Mouse (Mus musculus) right cerebral cortex, postnatal 25 days (tissue): Measurements from ENCODE around the gene Olfr1012.
"Not testable (repeated sequence)": the region's sequence is repeated elsewhere in the genome, so short reads cannot be mapped to it uniquely, and the experiment has no call there.

ENCODE experiments used
- DNase-seq: peaks from one replicate; pipeline ENCODE4 v3.0.0; 2022

Olfr1012 gene

GRCm38 (mm10) chr2:85762666-85763065 lies at the start of gene Olfr1012:
TSS of gene Olfr1012 (minus strand) at chr2:85762766.
- no peak for DNase-seq

- DNase-seq: no peak
Observed at GRCm38 (mm10) chr2:85804501-85804900, 41.9 kb upstream of the Olfr1012 start.

- DNase-seq: no peak
Observed at GRCm38 (mm10) chr2:85802444-85802843, 39.9 kb upstream of the Olfr1012 start, which contains the start of gene Olfr1016. TSS of gene Olfr1016 (minus strand) at chr2:85802544.

- no peak for DNase-seq
Observed at GRCm38 (mm10) chr2:85792331-85792730, 29.8 kb upstream of the Olfr1012 start.

GRCm38 (mm10) chr2:85781717-85782116 lies 19.2 kb upstream of the Olfr1012 start, which contains the start of gene Olfr1015:
TSS of gene Olfr1015 (plus strand) at chr2:85782017.
- DNase-seq: no peak

GRCm38 (mm10) chr2:85772413-85772812 lies 9.8 kb upstream of the Olfr1012 start, which contains the start of gene Olfr1014:
TSS of gene Olfr1014 (plus strand) at chr2:85772713.
- DNase-seq: no peak

GRCm38 (mm10) chr2:85766798-85767197 lies 4.2 kb upstream of the Olfr1012 start, which contains the start of gene Olfr1013:
TSS of gene Olfr1013 (plus strand) at chr2:85767098.
- no peak for DNase-seq

- no peak for DNase-seq
Observed at GRCm38 (mm10) chr2:85753822-85754221, 8.7 kb downstream of the Olfr1012 start.

- DNase-seq: peak; percentile 6
Observed at GRCm38 (mm10) chr2:85725793-85726192, 36.8 kb downstream of the Olfr1012 start.

GRCm38 (mm10) chr2:85715119-85715518 lies 47.4 kb downstream of the Olfr1012 start, which contains the start of gene Olfr1009:
TSS of gene Olfr1009 (plus strand) at chr2:85715419.
- DNase-seq: no peak

- no peak for DNase-seq
Observed at GRCm38 (mm10) chr2:85711159-85711558, 51.4 kb downstream of the Olfr1012 start.

GRCm38 (mm10) chr2:85710680-85711079 lies 51.9 kb downstream of the Olfr1012 start:
- DNase-seq: not testable (repeated sequence)
